1 mouse cellular context compared by ENCODE assay signal in the genomic region with DNA sequence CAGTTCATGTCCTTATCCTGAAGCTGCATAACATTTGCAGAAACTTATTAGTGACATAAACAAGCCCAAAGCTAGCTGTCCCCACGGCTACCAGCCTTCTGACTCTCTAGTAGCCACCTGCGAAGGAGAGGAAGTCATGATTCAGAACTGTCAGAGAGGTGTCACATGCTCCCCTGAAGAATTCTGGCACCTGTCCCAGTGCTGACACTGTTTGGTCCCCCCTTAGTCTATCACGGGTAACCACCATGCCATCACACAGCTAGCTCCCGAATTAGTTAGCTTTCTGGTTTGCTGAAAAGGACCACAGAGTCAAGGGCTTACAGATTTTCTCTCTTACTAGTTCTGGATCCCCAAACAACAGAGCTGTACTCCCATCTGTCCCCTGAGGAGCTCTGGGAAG.
TF ChIP-seq lines count a peak whose summit lies in the region.

No protein-coding gene starts in this region.

TF ChIP-seq in CH12.LX, 34 proteins besides CTCF, POLR2A, EP300 and RAD21 (continued from another document):
- TF ChIP-seq USF1 (IDR thresholded peaks at IDR 0.05; ENCODE audit: low read depth, low read length) (peak; percentile 48; the same call in 1 of the 2 replicates), CHD2 (IDR thresholded peaks at IDR 0.05; ENCODE audit: low read length) (no peak), JUN (IDR thresholded peaks at IDR 0.05; ENCODE audit: insufficient read depth, low read depth, low read length) (peak; percentile 68; the same call in 1 of the 2 replicates), SIN3A (IDR thresholded peaks at IDR 0.05; ENCODE audit: low read length) (peak; percentile 41; the same call in 1 of the 2 replicates), MEF2A (IDR thresholded peaks at IDR 0.05; ENCODE audit: borderline replicate concordance, low read depth, low read length) (peak; percentile 70; the same call in 1 of the 2 replicates), ZMIZ1 (IDR thresholded peaks at IDR 0.05; ENCODE audit: low read depth, low read length) (no peak), CHD1 (IDR thresholded peaks at IDR 0.05; ENCODE audit: low read depth, low read length) (no peak), MAX (IDR thresholded peaks at IDR 0.05; ENCODE audit: low read length) (peak; percentile 67), MYC (IDR thresholded peaks at IDR 0.05; ENCODE audit: low read depth, low read length) (peak; percentile 38; the same call in 1 of the 2 replicates), TBP (conservative IDR thresholded peaks at IDR 0.05; ENCODE audit: low read depth, low read length) (no peak), IRF4 (IDR thresholded peaks at IDR 0.05; ENCODE audit: low read depth, low read length) (peak; percentile 89), KAT2A (IDR thresholded peaks at IDR 0.05; ENCODE audit: insufficient replicate concordance, low read length) (no peak), NRF1 (IDR thresholded peaks at IDR 0.05; ENCODE audit: low read depth, low read length) (no peak), E2F4 (IDR thresholded peaks at IDR 0.05; ENCODE audit: insufficient replicate concordance, low read depth, low read length) (no peak), SMC3 (IDR thresholded peaks at IDR 0.05; ENCODE audit: low read depth, low read length) (no peak), GABPA (IDR thresholded peaks at IDR 0.05; ENCODE audit: insufficient replicate concordance, low read depth, low read length) (no peak), USF2 (conservative IDR thresholded peaks at IDR 0.05; ENCODE audit: low read depth, low read length) (0 out of 2 replicates have a peak, but pooled peaks have one; percentile 31), JUND (conservative IDR thresholded peaks at IDR 0.05; ENCODE audit: low read depth, low read length) (peak; percentile 43; the same call in 1 of the 2 replicates), BHLHE40 (IDR thresholded peaks at IDR 0.05; ENCODE audit: low read depth, low read length) (peak; percentile 92), MXI1 (IDR thresholded peaks at IDR 0.05; ENCODE audit: low read depth, low read length) (no peak; the same call in 1 of the 2 replicates), ETS1 (conservative IDR thresholded peaks at IDR 0.05; ENCODE audit: low read depth, low read length) (peak; percentile 88), ZNF384 (IDR thresholded peaks at IDR 0.05; ENCODE audit: low read depth, low read length) (no peak; the same call in 1 of the 2 replicates), ZKSCAN1 (IDR thresholded peaks at IDR 0.05; ENCODE audit: borderline replicate concordance, low read depth, low read length) (no peak), POLR2AphosphoS2 (IDR thresholded peaks at IDR 0.05; ENCODE audit: low read depth, low read length) (no peak), TCF12 (IDR thresholded peaks at IDR 0.05; ENCODE audit: low read depth, low read length) (peak; percentile 96), RCOR1 (conservative IDR thresholded peaks at IDR 0.05; ENCODE audit: low read depth, low read length) (peak; percentile 79), MAFK (IDR thresholded peaks at IDR 0.05; ENCODE audit: insufficient replicate concordance, low read length) (no peak)
TF ChIP-seq in CH12.LX: peak in this region for 13.
